Mouse (Mus musculus): ENCODE results near the gene Tut4. TPM values are rescaled to one million over a fixed set of nuclear protein-coding genes. Genes with fewer than 3 reads are reported as not detected.

Gene Tut4
- polyA plus RNA-seq, 1 experiment from 2014 or later = 105 TPM

GRCm38 (mm10) chr4:108461262-108461903, 2.2 kb downstream of the Tut4 start:
- Histone ChIP-seq H3K4me2 (replicated peaks; ENCODE audit: low read depth, low read length) (peak overlapping the region; percentile 79), H3K9ac (ENCODE audit: low read depth, low read length) (no peak overlapping the region), H3K4me1 (replicated peaks; ENCODE audit: control insufficient read depth, insufficient read depth, low read length) (no peaks in the 10 kb centered on the region), H3K36me3 (ENCODE audit: control insufficient read depth, insufficient read depth, low read length) (no peaks in the 10 kb centered on the region), H3K27ac (ENCODE audit: low read depth, low read length) (no peak overlapping the region), H3K9me3 (ENCODE audit: control insufficient read depth, low read length) (no peaks in the 10 kb centered on the region), H3K27me3 (ENCODE audit: control insufficient read depth, insufficient read depth, low read length) (no peaks in the 10 kb centered on the region), H3K4me3 (ENCODE audit: low read depth, low read length) (peak overlapping the region; percentile 99)
- no peak for DNase-seq (ENCODE audit: low spot score)
- WGBS = 66% methylated on average over 5 of the region's 5 CpGs
- ATAC-seq (ENCODE audit: low FRiP score) = no peak

DNA sequence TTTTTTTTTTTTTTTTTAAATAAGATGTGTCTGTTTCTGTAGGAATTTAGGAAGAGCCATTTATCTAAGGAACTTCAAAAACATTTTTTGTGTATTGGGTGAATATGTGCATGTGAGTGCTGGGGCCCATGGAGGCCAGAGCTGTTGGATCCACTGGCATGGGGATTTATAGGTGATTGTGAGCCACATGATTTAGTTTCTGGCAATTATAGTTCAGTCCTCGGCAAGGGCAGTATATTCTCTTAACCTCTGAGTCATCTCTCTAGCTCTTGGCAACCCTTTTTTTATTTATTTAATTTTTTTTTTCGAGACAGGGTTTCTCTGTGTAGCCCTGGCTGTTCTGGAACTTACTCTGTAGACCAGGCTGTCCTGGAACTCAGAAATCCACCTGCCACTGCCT, 14.4 kb downstream of the Tut4 start:
- DNase-seq (ENCODE audit: low spot score) (no peak), ATAC-seq (ENCODE audit: low FRiP score) (no peak)
- H3K27ac ChIP-seq (ENCODE audit: low read depth, low read length) = no peak overlapping the region
- H3K4me3 ChIP-seq (ENCODE audit: low read depth, low read length) = no peak overlapping the region
- H3K4me1 ChIP-seq (replicated peaks; ENCODE audit: control insufficient read depth, insufficient read depth, low read length) = no peaks in the 10 kb centered on the region
- H3K36me3 ChIP-seq (ENCODE audit: control insufficient read depth, insufficient read depth, low read length) = no peaks in the 10 kb centered on the region
- H3K27me3 ChIP-seq (ENCODE audit: control insufficient read depth, insufficient read depth, low read length) = no peaks in the 10 kb centered on the region
- no peak overlapping the region for H3K9ac ChIP-seq (ENCODE audit: low read depth, low read length)
- 88% methylated on average over 2 of the region's 2 CpGs for WGBS
- H3K9me3 ChIP-seq (ENCODE audit: control insufficient read depth, low read length) = no peaks in the 10 kb centered on the region
- H3K4me2 ChIP-seq (replicated peaks; ENCODE audit: low read depth, low read length) = no peak overlapping the region

DNA sequence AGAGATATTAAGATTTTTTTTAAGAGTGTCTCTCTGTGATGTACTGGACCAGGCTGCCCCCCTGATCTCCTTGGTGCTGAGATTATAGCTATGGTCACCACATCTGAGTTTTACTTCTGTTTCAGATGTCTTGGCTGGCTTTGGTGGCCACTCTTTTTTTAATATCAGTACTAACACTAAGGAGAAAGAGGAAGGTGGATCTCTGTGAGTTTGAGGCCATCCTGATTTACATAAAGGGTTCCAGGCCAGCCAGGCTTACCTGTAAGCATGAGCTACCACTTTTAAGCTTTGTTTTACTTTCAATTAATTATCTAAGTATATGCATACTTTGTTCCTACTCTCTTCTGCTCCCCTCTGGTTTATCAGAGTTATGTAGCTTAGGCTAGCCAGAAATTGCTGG, 23.6 kb downstream of the Tut4 start:
- Histone ChIP-seq H3K4me2 (replicated peaks; ENCODE audit: low read depth, low read length) (no peak overlapping the region), H3K27ac (ENCODE audit: low read depth, low read length) (no peak overlapping the region), H3K4me3 (ENCODE audit: low read depth, low read length) (no peak overlapping the region), H3K9me3 (ENCODE audit: control insufficient read depth, low read length) (no peaks in the 10 kb centered on the region), H3K4me1 (replicated peaks; ENCODE audit: control insufficient read depth, insufficient read depth, low read length) (no peaks in the 10 kb centered on the region), H3K36me3 (ENCODE audit: control insufficient read depth, insufficient read depth, low read length) (peaks cover 8% of the 10 kb centered on the region), H3K27me3 (ENCODE audit: control insufficient read depth, insufficient read depth, low read length) (no peaks in the 10 kb centered on the region), H3K9ac (ENCODE audit: low read depth, low read length) (no peak overlapping the region)
- DNase-seq (ENCODE audit: low spot score) = no peak
- no peak for ATAC-seq (ENCODE audit: low FRiP score)

DNA sequence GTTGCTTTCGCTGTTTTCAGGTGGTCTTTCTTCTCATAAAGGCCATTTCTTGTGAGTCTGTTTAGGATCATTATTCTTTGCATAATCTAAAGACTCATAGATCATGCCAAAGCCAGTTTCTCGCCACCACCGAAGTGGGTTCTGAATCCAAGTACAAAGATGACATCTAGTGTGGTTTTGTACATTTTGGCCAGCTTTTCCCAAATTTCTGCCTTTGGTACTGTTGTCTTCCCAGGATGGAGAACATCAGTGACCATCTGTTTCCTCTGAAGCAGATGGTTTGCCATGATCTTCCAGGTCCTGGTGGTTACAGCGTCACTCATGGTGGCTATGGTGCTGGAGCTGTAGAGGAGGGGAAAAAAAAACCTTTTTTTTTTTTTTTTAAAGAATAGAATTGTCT, 25.0 kb downstream of the Tut4 start:
- H3K4me2 ChIP-seq (replicated peaks; ENCODE audit: low read depth, low read length) = no peak overlapping the region
- H3K9me3 ChIP-seq (ENCODE audit: control insufficient read depth, low read length) = no peaks in the 10 kb centered on the region
- WGBS = 93% methylated on average over 4 of the region's 4 CpGs
- H3K4me1 ChIP-seq (replicated peaks; ENCODE audit: control insufficient read depth, insufficient read depth, low read length) = no peaks in the 10 kb centered on the region
- no peak overlapping the region for H3K9ac ChIP-seq (ENCODE audit: low read depth, low read length)
- no peak overlapping the region for H3K27ac ChIP-seq (ENCODE audit: low read depth, low read length)
- DNase-seq (ENCODE audit: low spot score) = no peak
- no peaks in the 10 kb centered on the region for H3K27me3 ChIP-seq (ENCODE audit: control insufficient read depth, insufficient read depth, low read length)
- H3K4me3 ChIP-seq (ENCODE audit: low read depth, low read length) = no peak overlapping the region
- ATAC-seq (ENCODE audit: low FRiP score) = no peak
- peaks cover 8% of the 10 kb centered on the region for H3K36me3 ChIP-seq (ENCODE audit: control insufficient read depth, insufficient read depth, low read length)

- H3K9me3 ChIP-seq (ENCODE audit: control insufficient read depth, low read length) = no peaks in the 10 kb centered on the region
- DNase-seq (ENCODE audit: low spot score) (no peak), ATAC-seq (ENCODE audit: low FRiP score) (no peak)
- H3K27me3 ChIP-seq (ENCODE audit: control insufficient read depth, insufficient read depth, low read length) = no peaks in the 10 kb centered on the region
- no peaks in the 10 kb centered on the region for H3K4me1 ChIP-seq (replicated peaks; ENCODE audit: control insufficient read depth, insufficient read depth, low read length)
- no peak overlapping the region for H3K4me3 ChIP-seq (ENCODE audit: low read depth, low read length)
- H3K36me3 ChIP-seq (ENCODE audit: control insufficient read depth, insufficient read depth, low read length) = no peaks in the 10 kb centered on the region
- H3K4me2 ChIP-seq (replicated peaks; ENCODE audit: low read depth, low read length) = no peak overlapping the region
- H3K27ac ChIP-seq (ENCODE audit: low read depth, low read length) = no peak overlapping the region
- WGBS = 97% methylated on average over 2 of the region's 2 CpGs
- no peak overlapping the region for H3K9ac ChIP-seq (ENCODE audit: low read depth, low read length)
These were observed 43.8 kb downstream of the Tut4 start for GRCm38 (mm10) chr4:108503023-108503422.

DNA sequence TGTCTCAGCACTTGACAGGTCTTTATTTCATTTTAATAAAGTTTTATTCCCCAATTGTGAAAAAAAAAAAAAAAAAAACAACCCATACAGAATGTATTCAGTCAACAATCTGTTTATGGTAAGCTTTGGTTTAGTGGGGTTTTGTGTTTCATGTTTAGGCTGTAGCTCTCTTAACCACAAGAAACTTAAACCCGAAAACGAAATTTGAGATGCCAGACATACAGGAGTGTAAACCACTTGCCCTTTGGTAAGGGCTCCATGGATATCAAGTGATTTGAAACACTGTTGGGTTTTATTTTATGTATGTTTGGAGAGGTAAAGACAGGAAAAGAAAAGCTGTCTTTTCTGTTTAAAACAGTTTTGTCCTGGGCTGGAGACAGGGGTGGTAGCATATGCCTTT, 80.5 kb downstream of the Tut4 start:
- H3K9ac ChIP-seq (ENCODE audit: low read depth, low read length) = no peak overlapping the region
- H3K36me3 ChIP-seq (ENCODE audit: control insufficient read depth, insufficient read depth, low read length) = no peaks in the 10 kb centered on the region
- no peak overlapping the region for H3K27ac ChIP-seq (ENCODE audit: low read depth, low read length)
- H3K4me3 ChIP-seq (ENCODE audit: low read depth, low read length) = no peak overlapping the region
- no peak for ATAC-seq (ENCODE audit: low FRiP score)
- no peaks in the 10 kb centered on the region for H3K4me1 ChIP-seq (replicated peaks; ENCODE audit: control insufficient read depth, insufficient read depth, low read length)
- no peaks in the 10 kb centered on the region for H3K27me3 ChIP-seq (ENCODE audit: control insufficient read depth, insufficient read depth, low read length)
- H3K4me2 ChIP-seq (replicated peaks; ENCODE audit: low read depth, low read length) = no peak overlapping the region
- no peak for DNase-seq (ENCODE audit: low spot score)
- WGBS = 92% methylated on average over 2 of the region's 2 CpGs
- no peaks in the 10 kb centered on the region for H3K9me3 ChIP-seq (ENCODE audit: control insufficient read depth, low read length)

DNA sequence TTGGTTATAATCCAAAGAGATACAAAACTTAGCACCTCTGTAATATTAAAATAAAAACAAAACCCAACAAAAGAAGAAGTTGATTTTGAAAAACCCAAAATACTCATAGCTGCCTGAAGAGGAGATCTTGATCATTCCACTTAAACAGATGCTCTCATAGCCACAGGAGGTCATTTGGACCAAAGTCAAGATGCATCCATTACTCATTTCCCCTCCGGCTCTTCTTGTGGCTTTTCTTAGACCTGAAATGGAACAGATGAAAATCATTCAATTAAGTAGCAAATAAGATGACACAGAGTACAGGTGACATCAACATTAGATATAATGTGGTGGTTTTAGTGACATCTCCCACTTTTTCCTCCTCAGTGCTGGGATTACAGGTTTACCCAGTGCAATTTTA, 105.8 kb downstream of the Tut4 start:
- ATAC-seq (ENCODE audit: low FRiP score) (no peak), DNase-seq (ENCODE audit: low spot score) (no peak)
- H3K9ac ChIP-seq (ENCODE audit: low read depth, low read length) = no peak overlapping the region
- no peaks in the 10 kb centered on the region for H3K4me1 ChIP-seq (replicated peaks; ENCODE audit: control insufficient read depth, insufficient read depth, low read length)
- peaks cover 12% of the 10 kb centered on the region; the same call in 1 of the 2 replicates for H3K36me3 ChIP-seq (ENCODE audit: control insufficient read depth, insufficient read depth, low read length)
- no peak overlapping the region for H3K27ac ChIP-seq (ENCODE audit: low read depth, low read length)
- H3K9me3 ChIP-seq (ENCODE audit: control insufficient read depth, low read length) = no peaks in the 10 kb centered on the region
- 87% methylated on average over 1 of the region's 1 CpGs for WGBS
- no peak overlapping the region for H3K4me3 ChIP-seq (ENCODE audit: low read depth, low read length)
- H3K27me3 ChIP-seq (ENCODE audit: control insufficient read depth, insufficient read depth, low read length) = no peaks in the 10 kb centered on the region
- H3K4me2 ChIP-seq (replicated peaks; ENCODE audit: low read depth, low read length) = no peak overlapping the region

GRCm38 (mm10) chr4:108572644-108573043, 113.4 kb downstream of the Tut4 start:
- no peak for ATAC-seq (ENCODE audit: low FRiP score)
- no peaks in the 10 kb centered on the region for H3K4me1 ChIP-seq (replicated peaks; ENCODE audit: control insufficient read depth, insufficient read depth, low read length)
- no peaks in the 10 kb centered on the region for H3K27me3 ChIP-seq (ENCODE audit: control insufficient read depth, insufficient read depth, low read length)
- DNase-seq (ENCODE audit: low spot score) = no peak
- no peaks in the 10 kb centered on the region for H3K9me3 ChIP-seq (ENCODE audit: control insufficient read depth, low read length)
- H3K4me3 ChIP-seq (ENCODE audit: low read depth, low read length) = no peak overlapping the region
- H3K36me3 ChIP-seq (ENCODE audit: control insufficient read depth, insufficient read depth, low read length) = peaks cover 5% of the 10 kb centered on the region; the same call in 1 of the 2 replicates
- no peak overlapping the region for H3K4me2 ChIP-seq (replicated peaks; ENCODE audit: low read depth, low read length)
- H3K27ac ChIP-seq (ENCODE audit: low read depth, low read length) = no peak overlapping the region
- no peak overlapping the region for H3K9ac ChIP-seq (ENCODE audit: low read depth, low read length)
- 95% methylated on average over 3 of the region's 3 CpGs for WGBS
